Mouse (Mus musculus): ENCODE results near the gene Tcte3.
"Not testable (repeated sequence)": the region's sequence is repeated elsewhere in the genome, so short reads cannot be mapped to it uniquely, and the experiment has no call there.

The Tcte3 gene

DNA sequence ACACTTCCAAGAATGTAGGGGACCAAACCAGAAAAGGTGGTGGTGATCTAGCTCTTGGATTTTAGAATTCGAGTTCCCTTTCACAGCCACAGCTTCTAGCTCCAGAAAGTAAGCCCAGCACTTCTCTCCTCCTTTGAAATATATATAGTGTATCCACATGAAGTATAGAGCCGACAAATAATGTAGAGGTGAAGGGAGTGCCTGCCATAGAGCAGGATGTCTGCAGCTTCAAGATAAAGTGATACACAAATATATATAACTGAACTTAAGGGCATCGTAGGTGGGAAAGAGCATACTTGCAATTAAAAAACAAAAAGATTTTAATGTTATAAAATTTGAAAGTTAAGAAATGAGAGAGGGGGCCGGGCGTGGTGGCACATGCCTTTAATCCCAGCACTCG is 15.8 kb downstream of the Tcte3 start:
- DNase-seq, result not testable (repeated sequence)

DNA sequence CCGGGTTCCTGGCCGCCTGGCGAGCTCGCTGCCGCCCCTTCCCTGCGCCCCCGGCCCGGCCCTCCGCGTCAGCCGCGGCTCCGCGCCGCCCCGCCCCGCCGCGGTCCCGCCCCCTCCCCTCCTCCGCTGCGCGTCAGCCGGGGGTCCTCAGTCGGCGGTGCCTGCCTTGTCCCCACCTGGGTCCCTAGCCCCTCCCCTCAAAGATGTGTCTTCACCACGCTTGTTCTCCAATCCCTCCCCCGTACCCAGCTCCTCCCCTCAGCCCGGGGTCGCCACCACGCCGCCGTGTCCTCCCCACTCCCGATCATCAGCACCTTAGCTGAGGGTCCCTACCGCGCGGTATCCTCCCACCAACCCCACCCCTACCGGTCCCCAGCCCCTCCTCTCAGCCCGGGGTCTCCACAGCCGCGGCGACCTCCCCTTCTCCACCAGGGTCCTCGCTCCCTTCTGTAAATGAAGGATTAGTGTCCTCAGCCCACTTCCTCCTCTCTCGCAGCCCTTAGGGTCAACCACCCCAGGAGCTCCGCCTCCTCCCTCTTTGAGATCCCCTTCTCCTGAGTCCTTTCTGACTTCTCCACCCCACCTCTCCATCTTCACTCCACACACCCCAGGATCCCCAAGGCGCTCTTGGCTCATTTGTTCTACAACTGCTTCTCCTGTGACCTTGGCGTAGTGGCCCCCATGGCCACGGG is 16.6 kb downstream of the Tcte3 start:
- not testable (repeated sequence) for DNase-seq

- not testable (repeated sequence) for DNase-seq
Observed at GRCm38 (mm10) chr17:15023878-15024492, 17.3 kb downstream of the Tcte3 start.

DNA sequence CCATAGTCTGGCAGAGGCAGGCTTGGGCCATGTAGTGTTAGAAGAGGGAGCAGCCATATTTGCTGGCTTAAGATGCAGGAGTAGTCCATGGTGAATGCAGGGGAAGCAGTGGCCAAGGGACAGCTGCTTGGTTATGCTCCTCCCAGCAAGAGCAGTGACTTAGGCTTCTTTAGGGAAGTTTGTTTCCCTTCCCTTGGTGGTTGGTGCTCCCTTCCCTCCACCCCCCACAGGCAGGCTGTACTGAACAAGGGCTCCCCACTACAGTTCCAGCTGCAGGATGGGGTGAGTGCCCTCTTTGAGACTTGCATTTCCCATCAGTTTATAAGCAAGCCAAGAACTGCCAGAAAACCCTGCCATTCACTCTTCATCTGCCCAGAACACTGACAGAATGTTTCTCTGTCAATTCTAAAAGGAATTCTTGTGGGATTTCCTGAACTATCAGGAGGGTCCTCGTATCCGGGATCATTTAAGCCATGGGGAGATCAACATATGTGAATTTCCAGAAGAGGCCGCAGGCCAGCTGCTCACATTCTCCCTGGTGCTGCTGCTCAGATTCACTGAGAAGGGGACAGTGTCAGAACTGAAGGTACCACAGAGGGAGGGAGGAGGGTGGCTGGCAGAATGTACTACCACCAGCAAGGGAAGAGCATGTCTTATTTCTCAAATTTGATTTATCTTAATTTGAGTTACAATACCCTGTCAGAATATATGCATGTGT is 19.6 kb downstream of the Tcte3 start:
- peak; percentile 3 for DNase-seq

DNA sequence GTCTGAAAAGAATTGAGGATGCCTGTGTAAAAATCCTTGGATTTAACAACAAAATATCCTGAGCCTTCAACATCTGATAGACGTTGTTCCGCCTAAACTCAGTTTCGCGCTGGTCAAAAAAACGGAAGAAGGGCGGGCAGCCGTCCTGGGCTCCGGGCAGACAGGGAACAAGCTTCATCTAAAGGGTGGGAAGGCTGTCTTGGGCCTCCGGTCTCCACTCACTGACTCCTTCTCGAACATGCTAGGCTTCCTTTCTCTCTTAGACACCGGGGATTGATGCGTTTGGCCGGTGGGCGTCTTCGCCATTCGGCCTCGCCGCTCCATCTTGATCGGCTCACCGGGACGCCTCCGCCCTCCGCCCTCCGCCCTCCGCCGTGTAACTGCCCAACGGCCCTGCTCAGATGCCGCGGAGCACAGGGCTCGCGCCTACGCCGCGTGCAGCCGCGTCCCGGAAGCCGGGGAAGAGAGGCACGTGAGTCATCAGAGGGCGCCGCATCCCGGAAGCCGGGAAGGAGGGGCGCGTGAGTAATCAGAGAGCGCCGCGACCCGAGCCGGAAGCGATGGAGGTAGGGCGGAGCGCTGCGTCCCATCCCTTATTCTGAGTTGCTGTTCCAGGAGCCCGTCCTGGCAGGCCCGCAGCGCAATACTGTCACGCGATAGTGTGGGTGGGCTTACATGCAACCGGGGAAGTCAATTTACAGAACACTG is 31.4 kb downstream of the Tcte3 start, which contains the start of gene Gm3435:
Gene Gm3435, plus strand, starts transcription at position 471 of the 708 bp plus-strand sequence.
- DNase-seq, result not testable (repeated sequence)

GRCm38 (mm10) chr17:15009088-15009487 is 32.2 kb downstream of the Tcte3 start:
- not testable (repeated sequence) for DNase-seq

GRCm38 (mm10) chr17:15000047-15000446 is 41.2 kb downstream of the Tcte3 start:
- DNase-seq, result not testable (repeated sequence)

DNA sequence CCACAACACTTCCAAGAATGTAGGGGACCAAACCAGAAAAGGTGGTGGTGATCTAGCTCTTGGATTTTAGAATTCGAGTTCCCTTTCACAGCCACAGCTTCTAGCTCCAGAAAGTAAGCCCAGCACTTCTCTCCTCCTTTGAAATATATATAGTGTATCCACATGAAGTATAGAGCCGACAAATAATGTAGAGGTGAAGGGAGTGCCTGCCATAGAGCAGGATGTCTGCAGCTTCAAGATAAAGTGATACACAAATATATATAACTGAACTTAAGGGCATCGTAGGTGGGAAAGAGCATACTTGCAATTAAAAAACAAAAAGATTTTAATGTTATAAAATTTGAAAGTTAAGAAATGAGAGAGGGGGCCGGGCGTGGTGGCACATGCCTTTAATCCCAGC is 47.1 kb downstream of the Tcte3 start:
- DNase-seq, result not testable (repeated sequence)

DNA sequence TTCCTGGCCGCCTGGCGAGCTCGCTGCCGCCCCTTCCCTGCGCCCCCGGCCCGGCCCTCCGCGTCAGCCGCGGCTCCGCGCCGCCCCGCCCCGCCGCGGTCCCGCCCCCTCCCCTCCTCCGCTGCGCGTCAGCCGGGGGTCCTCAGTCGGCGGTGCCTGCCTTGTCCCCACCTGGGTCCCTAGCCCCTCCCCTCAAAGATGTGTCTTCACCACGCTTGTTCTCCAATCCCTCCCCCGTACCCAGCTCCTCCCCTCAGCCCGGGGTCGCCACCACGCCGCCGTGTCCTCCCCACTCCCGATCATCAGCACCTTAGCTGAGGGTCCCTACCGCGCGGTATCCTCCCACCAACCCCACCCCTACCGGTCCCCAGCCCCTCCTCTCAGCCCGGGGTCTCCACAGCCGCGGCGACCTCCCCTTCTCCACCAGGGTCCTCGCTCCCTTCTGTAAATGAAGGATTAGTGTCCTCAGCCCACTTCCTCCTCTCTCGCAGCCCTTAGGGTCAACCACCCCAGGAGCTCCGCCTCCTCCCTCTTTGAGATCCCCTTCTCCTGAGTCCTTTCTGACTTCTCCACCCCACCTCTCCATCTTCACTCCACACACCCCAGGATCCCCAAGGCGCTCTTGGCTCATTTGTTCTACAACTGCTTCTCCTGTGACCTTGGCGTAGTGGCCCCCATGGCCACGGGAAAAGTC is 48.0 kb downstream of the Tcte3 start:
- not testable (repeated sequence) for DNase-seq

GRCm38 (mm10) chr17:14992522-14993138 is 48.7 kb downstream of the Tcte3 start:
- DNase-seq, result not testable (repeated sequence)

DNA sequence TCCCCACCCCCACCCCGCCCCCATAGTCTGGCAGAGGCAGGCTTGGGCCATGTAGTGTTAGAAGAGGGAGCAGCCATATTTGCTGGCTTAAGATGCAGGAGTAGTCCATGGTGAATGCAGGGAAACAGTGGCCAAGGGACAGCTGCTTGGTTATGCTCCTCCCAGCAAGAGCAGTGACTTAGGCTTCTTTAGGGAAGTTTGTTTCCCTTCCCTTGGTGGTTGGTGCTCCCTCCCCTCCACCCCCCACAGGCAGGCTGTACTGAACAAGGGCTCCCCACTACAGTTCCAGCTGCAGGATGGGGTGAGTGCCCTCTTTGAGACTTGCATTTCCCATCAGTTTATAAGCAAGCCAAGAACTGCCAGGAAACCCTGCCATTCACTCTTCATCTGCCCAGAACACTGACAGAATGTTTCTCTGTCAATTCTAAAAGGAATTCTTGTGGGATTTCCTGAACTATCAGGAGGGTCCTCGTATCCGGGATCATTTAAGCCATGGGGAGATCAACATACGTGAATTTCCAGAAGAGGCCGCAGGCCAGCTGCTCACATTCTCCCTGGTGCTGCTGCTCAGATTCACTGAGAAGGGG is 51.1 kb downstream of the Tcte3 start:
- DNase-seq, result not testable (repeated sequence)

DNA sequence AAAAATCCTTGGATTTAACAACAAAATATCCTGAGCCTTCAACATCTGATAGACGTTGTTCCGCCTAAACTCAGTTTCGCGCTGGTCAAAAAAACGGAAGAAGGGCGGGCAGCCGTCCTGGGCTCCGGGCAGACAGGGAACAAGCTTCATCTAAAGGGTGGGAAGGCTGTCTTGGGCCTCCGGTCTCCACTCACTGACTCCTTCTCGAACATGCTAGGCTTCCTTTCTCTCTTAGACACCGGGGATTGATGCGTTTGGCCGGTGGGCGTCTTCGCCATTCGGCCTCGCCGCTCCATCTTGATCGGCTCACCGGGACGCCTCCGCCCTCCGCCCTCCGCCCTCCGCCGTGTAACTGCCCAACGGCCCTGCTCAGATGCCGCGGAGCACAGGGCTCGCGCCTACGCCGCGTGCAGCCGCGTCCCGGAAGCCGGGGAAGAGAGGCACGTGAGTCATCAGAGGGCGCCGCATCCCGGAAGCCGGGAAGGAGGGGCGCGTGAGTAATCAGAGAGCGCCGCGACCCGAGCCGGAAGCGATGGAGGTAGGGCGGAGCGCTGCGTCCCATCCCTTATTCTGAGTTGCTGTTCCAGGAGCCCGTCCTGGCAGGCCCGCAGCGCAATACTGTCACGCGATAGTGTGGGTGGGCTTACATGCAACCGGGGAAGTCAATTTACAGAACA is 62.8 kb downstream of the Tcte3 start, which contains the start of the genes 9030025P20Rik and Gm3417:
Gene 9030025P20Rik, plus strand, starts transcription at position 107 of the 677 bp plus-strand sequence.
Gene Gm3417, minus strand, starts transcription at position 429 of the 677 bp plus-strand sequence.
- not testable (repeated sequence) for DNase-seq

GRCm38 (mm10) chr17:14977718-14978361 is 63.4 kb downstream of the Tcte3 start:
- not testable (repeated sequence) for DNase-seq
